Mouse (Mus musculus): ENCODE measurements around the gene Araf. TPM values are rescaled to one million over a fixed set of nuclear protein-coding genes. Genes with fewer than 3 reads are reported as not detected.
"Not testable (repeated sequence)": the region's sequence is repeated elsewhere in the genome, so short reads cannot be mapped to it uniquely, and the experiment has no call there.

Araf gene
- 100 to 1,000 TPM; 178 to 196 (median 190) TPM for total RNA-seq (2022)

GRCm38 (mm10) chrX:20797681-20798080, at the start of gene Araf:
Araf (plus strand) TSS chrX:20797814.
- no peak for DNase-seq (ENCODE audit: low spot score in 2 of 2)

DNA sequence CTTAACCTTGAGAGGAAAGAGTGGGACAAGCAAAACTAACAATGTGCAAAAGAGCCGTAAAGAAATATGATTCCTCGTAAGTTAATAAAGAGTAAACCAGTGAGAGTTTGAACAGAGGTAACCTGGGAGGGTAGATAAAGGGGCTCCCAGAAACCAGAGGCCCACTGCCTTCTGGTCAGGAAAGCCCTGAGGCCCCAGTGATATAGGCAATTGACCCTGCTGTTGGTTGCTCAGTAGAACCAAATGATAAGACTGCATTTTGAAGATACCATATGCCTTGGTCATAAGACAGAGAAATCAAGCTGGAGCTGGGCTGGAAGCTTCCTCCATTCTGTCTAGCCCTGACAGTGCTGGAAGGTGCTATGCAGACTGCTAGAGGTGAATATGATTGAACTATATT, 48.8 kb upstream of the Araf start:
- no peak for DNase-seq (ENCODE audit: low spot score in 2 of 2)

DNA sequence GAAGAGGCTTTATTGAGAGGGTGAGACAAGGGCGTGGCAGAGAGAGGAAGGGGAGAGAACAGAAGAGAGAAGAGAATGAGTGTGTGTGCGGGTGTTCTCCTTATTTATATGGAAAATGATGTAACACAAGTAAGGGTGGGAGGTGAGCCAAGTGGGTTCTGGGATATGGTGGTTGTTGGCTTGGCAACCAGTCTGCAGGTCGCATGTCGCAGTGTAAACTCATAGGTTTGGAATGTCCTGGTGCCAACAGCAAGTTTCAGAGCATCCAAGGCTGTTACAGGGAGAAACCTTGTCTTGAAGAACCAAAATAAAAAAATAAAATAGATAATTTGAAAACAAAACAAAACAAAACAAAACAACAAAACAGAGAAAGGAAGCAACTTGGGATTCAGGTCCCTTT, 36.4 kb upstream of the Araf start:
- DNase-seq (ENCODE audit: low spot score in 2 of 2) = no peak

- DNase-seq (ENCODE audit: low spot score in 2 of 2) = peak; percentile 40 to 85
These were observed 26.8 kb upstream of the Araf start for GRCm38 (mm10) chrX:20770697-20771381.

GRCm38 (mm10) chrX:20771666-20772065, 25.9 kb upstream of the Araf start:
- DNase-seq (ENCODE audit: low spot score in 2 of 2) = no peak

- DNase-seq (ENCODE audit: low spot score in 2 of 2) = no peak
These were observed 22.2 kb upstream of the Araf start for GRCm38 (mm10) chrX:20775271-20776016.

- no peak for DNase-seq (ENCODE audit: low spot score in 2 of 2)
These were observed 20.0 kb upstream of the Araf start for GRCm38 (mm10) chrX:20777619-20778018.

DNA sequence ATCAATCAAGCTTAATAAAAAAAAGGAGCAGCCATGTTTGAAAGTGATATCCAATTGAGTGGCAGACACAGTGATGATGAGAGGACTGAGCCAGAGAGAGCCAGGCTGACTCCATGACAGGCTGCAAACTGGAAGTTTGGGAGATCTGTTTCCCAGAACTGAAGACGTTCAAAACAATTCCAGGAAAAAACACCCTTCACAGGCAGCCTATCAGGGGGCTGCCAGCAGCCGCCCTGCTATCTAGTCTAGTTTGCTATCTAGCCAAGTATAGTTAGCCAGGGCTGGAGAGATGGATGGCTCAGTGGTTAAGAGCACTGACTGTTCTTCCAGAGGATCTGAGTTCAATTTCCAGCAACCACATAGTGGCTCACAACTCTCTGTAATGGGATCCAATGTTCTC, 10.3 kb upstream of the Araf start:
- DNase-seq (ENCODE audit: low spot score in 2 of 2) = no peak

DNA sequence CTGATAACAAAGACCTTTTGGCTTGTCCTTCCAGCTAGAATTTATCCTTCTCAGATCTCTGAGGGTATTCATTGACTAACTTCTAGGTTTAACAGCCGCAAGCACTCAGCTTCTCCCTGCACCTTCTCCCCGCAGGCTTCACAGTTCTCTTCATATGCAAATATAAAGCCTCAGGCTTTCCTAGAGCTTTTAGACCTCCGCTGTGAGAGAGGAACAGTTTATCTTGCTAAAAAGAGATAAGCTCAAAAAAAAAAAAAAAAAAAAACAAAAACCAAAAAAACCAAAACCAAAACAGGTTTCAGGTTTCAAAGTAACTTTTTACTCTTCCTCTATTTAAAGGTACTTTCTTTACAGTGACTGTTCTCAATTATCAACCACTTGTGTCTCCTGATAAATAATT, 5.2 kb upstream of the Araf start:
- DNase-seq (ENCODE audit: low spot score in 2 of 2) = no peak

DNA sequence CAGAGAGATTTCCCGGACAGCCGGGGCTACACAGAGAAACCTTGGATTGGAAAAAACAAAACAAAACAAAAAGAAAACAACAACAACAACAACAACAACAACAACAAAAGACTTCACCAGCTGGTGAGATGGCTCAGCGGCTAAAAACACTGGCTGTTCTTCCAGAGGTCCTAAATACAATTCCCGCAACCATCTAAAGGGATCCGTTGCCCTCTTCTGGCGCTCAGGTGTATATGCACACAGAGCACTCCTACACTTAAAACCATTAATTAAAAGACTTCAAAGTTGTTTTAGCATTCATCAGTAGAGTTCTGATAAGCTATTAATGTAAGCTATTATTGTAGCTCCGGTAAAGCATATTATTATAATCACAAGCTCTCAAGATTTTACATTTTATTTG, 4.4 kb upstream of the Araf start:
- no peak for DNase-seq (ENCODE audit: low spot score in 2 of 2)

- DNase-seq (ENCODE audit: low spot score in 2 of 2) = no peak
These were observed 3.4 kb upstream of the Araf start for GRCm38 (mm10) chrX:20794229-20794628.

DNA sequence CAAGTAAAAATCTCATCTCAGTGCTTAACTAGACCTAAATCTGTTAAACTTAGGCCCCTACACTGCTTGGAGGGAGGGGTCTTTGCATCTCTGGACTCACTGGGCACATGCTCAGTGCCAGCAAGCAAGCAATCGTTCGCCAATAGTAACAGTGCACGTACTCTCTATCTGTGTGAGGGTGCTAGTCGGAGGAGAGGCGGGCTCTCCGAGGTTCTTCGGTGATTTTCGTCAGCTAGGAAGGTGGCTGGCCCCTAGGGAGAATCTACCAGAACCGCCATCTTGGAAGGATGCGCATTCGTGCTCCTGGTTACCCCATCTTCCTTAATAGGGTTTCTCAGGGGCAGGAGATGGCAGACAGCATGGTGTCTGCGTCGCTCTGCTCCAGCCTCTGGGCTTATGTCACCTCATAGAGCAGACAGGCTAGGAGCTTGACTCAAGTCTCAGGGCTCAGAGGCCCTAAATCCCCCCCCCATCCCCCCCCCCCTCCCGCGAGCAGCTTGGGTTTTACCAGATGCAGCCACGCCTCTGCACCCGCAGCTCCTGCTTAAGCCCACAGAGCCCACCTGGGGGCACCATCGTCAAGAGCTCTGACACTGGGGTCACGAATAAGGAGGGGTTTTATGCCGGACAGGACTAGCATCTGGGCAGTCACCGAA, 655 bp downstream of the Araf start:
- DNase-seq (ENCODE audit: low spot score in 2 of 2) = peak; percentile 58 to 84

- DNase-seq (ENCODE audit: low spot score in 2 of 2) = no peak
These were observed 1.2 kb downstream of the Araf start for GRCm38 (mm10) chrX:20798797-20799147.

DNA sequence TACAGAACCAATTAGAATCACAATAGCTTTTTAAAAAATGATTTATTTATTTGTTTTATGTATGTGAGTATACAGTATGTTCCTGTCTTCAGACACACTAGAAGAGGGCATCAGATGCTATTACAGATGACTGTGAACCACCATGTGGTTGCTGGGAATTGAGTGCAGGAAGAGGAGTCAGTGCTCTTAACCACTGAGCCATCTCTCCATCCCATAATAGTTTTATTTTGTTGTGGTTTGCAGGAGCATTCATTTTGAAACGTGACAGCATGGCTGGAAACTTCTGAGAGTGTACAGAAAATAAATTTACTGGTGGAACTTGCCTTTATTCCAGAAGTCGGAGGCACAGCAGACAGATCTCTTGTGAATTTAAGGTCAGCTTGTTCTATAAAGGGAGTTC, 3.8 kb downstream of the Araf start:
- no peak for DNase-seq (ENCODE audit: low spot score in 2 of 2)

- DNase-seq (ENCODE audit: low spot score in 2 of 2) = not testable (repeated sequence)
These were observed 6.7 kb downstream of the Araf start for GRCm38 (mm10) chrX:20804301-20804700.

DNA sequence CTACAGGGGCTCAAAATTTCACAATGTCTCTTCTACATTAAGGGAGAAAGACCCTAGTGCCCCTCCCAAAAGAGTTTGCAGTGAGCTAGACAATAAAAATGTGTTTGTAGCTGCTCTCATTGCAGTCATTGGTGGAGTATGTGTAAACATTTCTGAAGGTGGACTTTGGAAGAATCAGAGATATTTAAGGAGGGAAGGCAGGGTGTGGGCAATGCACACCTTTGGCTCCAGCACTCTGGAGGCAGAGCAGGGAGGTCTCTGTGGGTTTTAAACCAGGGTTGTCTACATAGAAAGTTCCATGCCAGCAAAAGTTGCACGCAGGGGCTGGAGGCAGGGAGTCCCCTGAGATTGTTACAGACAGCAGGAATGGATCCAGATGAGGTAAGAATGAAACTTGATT, 8.7 kb downstream of the Araf start:
- DNase-seq (ENCODE audit: low spot score in 2 of 2) = no peak

- peak in 1 of 2 experiments; percentile 29 for DNase-seq (ENCODE audit: low spot score in 2 of 2)
These were observed 19.4 kb downstream of the Araf start for GRCm38 (mm10) chrX:20816974-20817373.

DNA sequence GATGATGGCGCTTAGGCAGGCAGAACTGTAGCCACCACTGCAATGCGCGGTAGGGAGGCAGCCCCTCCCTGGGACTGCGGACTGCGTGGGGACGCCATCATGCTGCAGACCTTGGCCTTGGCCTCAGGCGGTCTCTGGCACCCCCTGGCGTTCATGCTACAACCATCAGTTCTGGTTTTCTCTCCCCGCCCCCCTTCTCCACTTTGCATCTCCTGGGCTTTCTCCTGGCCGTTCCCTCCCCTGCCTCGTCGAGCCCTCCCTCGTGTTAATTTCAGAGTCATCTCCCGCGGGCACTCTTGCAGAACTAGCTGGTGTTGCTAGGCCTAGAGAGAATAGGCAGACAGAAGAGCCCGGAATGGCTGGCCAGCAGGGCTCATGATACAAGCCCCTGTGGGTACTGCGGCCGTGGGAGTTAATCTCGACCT, 21.6 kb downstream of the Araf start:
- peak; percentile 36 to 72 for DNase-seq (ENCODE audit: low spot score in 2 of 2)

DNA sequence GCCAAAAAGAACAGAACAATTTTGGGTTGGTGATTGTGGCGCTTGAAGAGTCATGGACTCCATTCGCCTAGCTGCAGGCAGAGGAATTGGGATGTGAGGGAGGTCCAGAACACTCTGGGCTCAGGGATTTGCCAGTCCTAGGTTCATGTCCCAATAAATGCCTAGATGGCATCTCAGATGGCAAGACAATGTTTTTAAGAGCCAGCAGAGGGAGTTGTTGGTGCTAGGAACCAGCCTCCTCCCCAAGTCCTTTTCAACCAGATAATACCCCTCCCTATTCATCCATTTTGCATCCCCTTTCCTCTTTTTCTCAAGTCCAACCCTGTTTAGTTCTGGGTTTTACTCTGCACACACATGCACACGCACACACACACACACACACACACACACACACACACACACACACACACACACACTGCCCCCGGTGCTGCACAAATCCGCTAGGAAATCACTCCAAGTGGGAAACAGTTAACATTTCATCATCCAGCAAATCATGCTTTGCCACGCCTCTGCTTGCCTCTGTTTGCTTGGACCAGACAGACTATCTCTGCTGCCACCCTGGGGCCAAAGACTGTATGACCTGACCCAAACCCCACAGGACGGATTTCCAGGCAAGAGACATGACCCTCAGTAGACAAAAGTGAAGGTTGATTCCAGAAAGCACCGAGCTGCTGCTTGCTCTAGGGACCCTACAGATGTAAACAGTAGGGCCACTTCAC, 22.3 kb downstream of the Araf start:
- DNase-seq (ENCODE audit: low spot score in 2 of 2) = peak; percentile 10 to 33

GRCm38 (mm10) chrX:20828934-20829333, 31.3 kb downstream of the Araf start:
- peak; percentile 27 to 87 for DNase-seq (ENCODE audit: low spot score in 2 of 2)

DNA sequence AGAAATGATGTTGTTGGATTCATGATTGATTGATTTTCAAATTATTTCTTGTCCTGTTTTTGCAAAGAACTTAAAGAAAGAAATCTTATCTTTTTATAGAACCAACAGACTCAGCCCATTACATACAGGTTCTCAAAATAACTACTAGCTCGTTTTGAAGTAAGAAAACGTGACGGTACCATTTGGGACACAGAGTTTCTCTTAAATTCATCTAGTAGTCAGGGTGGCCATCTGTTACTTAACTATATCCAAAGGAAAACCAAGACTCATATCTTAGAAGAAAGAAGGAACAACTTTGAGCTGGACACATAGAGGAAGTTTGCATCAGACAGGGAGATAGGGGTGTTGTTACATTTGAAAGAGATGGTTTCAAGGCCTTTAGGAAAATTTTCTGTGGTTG, 49.6 kb downstream of the Araf start:
- no peak for DNase-seq (ENCODE audit: low spot score in 2 of 2)

- no peak for DNase-seq (ENCODE audit: low spot score in 2 of 2)
These were observed 50.2 kb downstream of the Araf start for GRCm38 (mm10) chrX:20847816-20848215.

Data from left cerebral cortex, adult 8-10 months (tissue).